Mouse (Mus musculus) left cerebral cortex, postnatal 36 days (tissue): ENCODE results near the gene Vgll3. TPM values are rescaled to one million over a fixed set of nuclear protein-coding genes. Genes with fewer than 3 reads are reported as not detected.

Experiments
- DNase-seq, 2 experiments: peaks; one replicate each; pipeline ENCODE4 v3.0.0; 2021 to 2022; ENCODE audit warnings: low spot score in 2 of 2, mixed read lengths in 1 of 2
- intact Hi-C: fragments of 180-260 bp; cut with DNase I; formaldehyde crosslinking; loops from one replicate; pipeline ENCODE4 v1.15.1; 2025
- total RNA-seq, 2 experiments: library from RNA; stranded (reverse); gene quantifications; 2 replicates each; pipeline ENCODE4 v1.2.3; 2021

Vgll3 gene
- total RNA-seq: 1 to 10 TPM; 2.3 to 3.1 TPM

DNA sequence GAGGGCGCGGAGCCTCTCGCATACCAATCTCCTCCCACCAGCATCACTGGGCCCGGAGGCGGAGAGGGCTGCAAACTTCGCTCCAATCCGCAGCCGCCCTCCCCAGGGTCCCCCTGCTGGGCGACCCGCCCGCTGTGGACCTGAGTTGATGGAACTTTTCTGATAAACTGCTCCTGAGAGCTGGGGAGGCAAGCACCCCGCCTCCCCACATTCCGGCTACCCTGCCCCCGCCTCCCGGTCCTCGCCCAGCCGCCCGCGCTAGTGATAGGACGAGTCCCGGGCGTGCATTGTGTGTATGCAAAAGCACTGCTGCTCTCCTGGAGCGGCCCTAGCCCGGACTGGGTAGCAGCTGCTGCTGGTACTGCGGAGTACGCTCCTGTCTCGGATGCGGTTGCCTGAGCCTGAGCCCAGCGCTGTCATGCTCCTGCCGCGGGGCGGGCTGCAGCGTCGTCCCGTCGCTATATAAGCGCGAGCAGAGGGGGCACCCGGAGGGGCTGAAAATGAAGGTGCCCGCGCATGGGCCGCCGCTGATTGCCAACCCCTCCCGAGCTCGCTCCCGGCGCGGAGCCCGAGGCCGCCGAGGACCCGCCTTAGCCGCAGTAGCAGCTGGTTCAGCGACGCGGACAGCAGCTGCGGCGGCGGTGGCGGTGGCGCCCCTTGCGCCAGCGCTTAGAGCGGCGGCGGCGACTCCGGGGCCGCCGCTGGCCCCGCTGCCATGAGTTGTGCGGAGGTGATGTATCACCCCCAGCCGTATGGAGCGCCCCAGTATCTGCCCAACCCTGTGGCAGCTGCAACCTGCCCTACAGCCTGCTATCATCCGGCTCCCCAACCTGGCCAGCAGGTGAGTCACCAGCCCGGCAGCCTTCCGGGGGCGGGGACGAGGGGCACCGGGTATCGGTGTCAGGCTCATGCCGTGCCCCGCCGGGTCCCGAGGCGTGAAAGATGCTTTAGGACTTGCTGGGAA, at the start of gene Vgll3:
TSS of gene Vgll3 (plus strand) at position 340 of the 964 bp plus-strand sequence.
- DNase-seq: peak; percentile 52 to 57
- intact Hi-C loops: no loop called here

DNA sequence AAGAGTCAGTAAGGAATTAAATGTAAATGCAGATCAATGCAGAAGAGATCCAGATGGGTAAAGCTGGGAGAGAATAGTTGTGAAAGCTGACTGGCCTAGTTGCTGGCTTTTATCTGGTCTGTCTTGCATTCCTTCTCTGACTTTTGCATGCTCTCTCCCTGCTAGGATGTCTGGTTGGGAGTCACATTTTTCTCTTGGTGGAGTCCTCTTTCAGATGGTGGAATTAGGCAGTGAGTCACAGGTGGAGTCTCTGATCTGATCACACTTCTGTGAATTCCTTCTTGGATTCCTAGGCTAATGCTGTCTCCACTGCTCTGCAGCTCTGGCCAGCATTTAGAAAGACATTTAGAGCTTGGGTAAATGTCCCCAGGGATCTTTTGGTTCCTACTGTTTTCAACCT, 49.1 kb upstream of the Vgll3 start:
- DNase-seq: no peak
- intact Hi-C loops: no loop called here

DNA sequence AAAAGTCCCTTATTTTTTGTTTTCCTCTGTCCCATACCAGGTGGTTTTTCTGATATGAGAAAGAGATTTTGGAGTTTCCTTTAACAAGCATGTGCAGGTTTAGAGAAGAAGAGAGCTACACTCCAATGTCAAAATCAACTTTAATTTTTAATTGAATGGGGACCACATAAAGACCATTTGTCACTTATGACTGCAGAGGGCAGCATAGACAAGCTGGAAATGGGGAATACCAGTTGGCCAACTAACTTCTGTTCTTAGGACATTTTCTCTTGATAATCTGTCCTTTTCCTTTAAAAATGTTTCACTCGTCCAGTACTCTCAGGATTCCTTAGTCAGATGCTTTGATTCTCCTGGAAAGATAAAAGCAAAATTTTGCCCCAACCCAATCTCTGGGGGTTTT, 29.1 kb upstream of the Vgll3 start:
- intact Hi-C loops: loop anchor here (5.0 kb wide), 1 partner anchor 221 kb away; no protein-coding TSS in a partner anchor
- DNase-seq: no peak

GRCm38 (mm10) chr16:65816059-65816458, 1.0 kb downstream of the Vgll3 start:
- peak in 1 of 2 experiments; percentile 5 for DNase-seq
- intact Hi-C loops: no loop called here

- DNase-seq: no peak
- intact Hi-C loops: no loop called here
Observed at GRCm38 (mm10) chr16:65818779-65819178, 3.7 kb downstream of the Vgll3 start.

GRCm38 (mm10) chr16:65820803-65821202, 5.7 kb downstream of the Vgll3 start:
- DNase-seq: no peak
- intact Hi-C loops: no loop called here

DNA sequence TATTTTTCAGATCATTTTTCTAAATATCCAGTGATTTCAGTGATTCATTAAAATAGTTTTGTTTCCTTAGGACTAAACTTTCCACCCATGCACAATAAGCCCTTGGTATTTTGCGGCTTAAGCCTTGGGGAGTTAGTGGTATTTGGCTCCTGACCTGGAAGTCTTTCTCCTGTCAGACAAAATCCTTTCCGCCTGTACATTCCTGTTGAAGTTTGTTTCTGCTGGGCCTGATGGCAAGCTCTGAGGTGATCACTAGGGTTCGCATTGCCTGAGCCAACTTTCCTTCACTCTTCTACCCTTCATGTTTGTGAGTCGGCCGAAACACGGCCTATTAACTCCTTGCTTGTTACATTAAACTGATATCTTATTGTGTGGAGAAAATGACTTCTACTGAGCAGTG, 8.7 kb downstream of the Vgll3 start:
- intact Hi-C loops: no loop called here
- DNase-seq: no peak

GRCm38 (mm10) chr16:65828141-65828565, 13.1 kb downstream of the Vgll3 start:
- intact Hi-C loops: no loop called here
- DNase-seq: no peak

- intact Hi-C loops: no loop called here
- no peak for DNase-seq
Observed at GRCm38 (mm10) chr16:65829096-65829495, 14.0 kb downstream of the Vgll3 start.

- DNase-seq: no peak
- intact Hi-C loops: no loop called here
Observed at GRCm38 (mm10) chr16:65834721-65835120, 19.7 kb downstream of the Vgll3 start.

- DNase-seq: no peak
- intact Hi-C loops: no loop called here
Observed at GRCm38 (mm10) chr16:65850126-65850525, 35.1 kb downstream of the Vgll3 start.

DNA sequence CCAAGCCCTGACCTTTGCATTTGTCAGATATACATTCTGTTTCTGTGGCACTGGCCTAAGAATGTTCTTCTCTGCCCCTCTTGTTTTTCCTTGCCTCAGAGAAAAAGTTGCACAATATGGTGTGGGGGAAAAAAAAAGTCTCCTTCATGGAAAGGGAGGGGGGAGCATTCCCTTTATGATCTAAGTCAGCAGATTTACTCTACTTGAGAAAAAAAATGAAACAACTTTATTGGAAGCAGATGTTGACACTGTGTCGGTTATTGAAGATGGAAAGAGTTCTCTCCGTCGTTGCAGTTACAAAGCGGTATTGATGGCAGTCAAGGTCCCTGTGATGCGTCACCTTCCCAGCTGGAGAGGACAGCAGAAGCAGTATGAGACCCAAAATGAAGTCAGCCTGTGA, 49.4 kb downstream of the Vgll3 start:
- intact Hi-C loops: no loop called here
- no peak for DNase-seq

DNA sequence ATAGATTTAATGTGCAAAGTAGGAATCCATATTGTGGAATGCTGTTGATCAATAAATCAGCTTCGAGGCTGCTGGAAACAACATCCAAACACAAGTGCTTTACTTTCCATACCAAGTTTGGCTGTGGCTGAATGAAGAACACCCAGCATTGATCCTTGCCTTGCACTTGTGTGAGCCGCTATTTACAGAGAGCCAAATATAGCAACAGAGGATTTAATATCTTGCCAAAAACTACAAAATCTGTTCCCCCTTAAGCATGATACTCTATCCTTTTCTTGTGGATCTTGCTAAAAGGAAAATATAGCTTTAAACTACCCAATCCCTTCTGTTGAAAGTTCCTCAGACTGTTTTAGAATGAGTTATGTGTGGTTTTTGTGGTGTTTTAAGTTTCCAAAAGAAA, 52.9 kb downstream of the Vgll3 start:
- intact Hi-C loops: no loop called here
- no peak for DNase-seq

DNA sequence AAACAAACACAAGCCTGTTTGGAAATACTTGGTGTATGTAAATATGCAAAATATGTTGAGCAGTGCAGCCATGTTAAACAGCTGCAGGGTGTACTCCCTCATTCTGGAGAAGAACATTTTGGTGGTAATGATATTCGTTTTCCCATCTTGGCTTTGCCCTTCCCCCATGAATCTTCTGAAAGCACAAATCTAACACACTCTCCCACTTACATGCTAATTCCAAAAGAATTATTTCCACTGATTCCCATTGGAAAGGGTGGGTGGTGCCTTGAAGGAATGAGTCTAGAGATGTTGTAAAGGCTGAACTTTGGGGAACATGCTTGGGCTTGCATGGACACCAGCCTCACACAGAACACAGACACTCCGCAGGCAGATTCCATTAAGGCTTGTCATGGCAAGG, 53.9 kb downstream of the Vgll3 start:
- no peak for DNase-seq
- intact Hi-C loops: no loop called here

DNA sequence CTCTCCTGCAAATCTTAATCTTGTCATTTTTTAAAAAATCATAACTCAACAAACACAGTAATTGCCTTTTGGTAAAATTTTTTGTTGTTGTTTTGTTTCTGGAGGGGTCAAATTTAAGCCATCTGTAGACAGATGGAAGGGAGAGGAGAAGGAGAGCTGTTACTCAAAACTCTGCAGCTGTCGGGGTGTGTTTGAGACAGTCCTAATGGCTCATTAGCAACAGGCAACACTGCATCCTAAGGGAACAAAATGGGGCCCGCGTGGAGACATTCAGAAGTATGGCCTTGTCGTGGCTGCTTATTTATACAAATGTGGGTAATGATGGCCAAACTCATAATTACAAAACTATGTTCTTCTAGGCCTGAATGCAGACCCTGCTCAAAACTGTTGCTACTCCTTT, 73.9 kb downstream of the Vgll3 start:
- no peak for DNase-seq
- intact Hi-C loops: no loop called here
